Mouse (Mus musculus) liver, adult 2 months (tissue): ENCODE results near the gene Creb1.

Experiments used
- CTCF ChIP-seq: fragments of 200-500 bp; IDR thresholded peaks from 2 replicates; pipeline ENCODE4 v1.5.1; 2011; ENCODE audit warnings: low read depth, low read length, control low read depth
- POLR2A ChIP-seq: fragments of 200-500 bp; IDR thresholded peaks from 2 replicates; pipeline ENCODE4 v1.6.1; 2011; ENCODE audit warnings: low read length, control low read depth; ENCODE audit not compliant: insufficient read depth; ENCODE audit errors: extremely low read depth

DNA sequence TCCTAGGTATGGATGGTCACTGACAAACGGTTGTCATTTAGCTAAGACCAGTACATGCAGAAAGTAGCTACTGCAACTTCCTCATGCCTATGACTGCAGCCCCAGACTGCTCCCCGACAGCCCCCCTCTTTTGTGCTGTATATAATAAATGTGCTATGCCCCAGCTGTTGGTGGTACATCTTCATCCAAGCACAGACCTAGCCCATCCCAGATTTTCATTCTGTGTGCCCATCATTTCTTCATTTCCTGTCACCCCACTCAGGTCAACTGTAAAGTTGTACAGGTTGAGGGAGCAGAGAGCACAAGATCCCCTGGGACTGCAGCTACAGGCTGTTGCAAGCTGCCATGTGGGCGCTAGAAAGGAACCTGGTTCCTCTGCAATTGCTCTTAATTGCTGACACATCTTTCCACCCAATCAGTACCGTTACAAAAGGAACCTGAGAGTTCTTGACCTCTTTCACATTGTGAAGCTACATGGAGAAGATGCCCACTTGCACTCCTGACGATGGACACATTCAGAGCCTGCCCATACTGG is 2.6 kb upstream of the Creb1 start:
- TF ChIP-seq CTCF (no peak), POLR2A (no peak)
